Mouse (Mus musculus): Measurements from ENCODE around the gene Ank2. TPM values are rescaled to one million over a fixed set of nuclear protein-coding genes. Genes with fewer than 3 reads are reported as not detected.
A peak's percentile ranks its signal among the peaks of the same experiment; 100 is the strongest.

The Ank2 gene
- polyA plus RNA-seq (2014; fragmentation: Nextera tagmentation; extraction: Ambion mirVana): 83.6 and 118 TPM in 2 replicates

DNA sequence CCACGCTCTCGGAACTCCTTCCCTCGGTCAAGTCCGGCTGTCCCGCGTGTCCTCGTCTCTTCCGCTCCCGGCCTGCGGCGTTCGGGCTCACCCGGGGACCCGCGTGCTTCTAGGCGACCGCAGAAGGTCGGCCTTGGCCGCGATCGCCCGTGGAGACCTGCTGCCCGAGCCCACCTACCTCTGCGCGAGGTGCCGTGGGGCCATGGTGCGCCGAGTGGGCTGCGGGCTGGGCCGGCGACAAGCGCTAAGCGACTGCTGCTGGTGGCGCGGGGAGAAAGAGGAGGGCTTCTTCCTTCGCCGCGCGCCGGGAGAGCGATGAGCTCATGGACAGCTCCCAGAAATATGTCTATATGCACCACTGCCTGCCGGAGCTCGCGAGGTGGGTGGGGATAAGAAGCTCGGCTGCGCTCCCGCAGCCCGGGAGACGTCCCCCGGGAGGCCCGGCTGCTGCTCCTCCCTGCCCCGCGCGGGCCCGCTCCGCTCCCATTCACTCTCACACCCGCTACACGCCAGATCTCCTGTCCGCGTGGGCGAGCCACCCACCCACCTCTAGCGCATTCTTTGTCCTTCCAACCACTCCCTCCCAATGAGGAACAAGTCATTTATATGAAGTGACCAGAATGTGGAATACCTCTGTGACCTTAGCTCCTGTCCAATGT lies at the start of gene Ank2:
Gene Ank2, minus strand, starts transcription at position 609 of the 659 bp plus-strand sequence.
- Histone ChIP-seq H3K4me1 (replicated peaks; ENCODE audit: control insufficient read depth, insufficient read depth, low read length) (no peaks in the 10 kb centered on the region; the same call in 1 of the 2 replicates), H3K9ac (ENCODE audit: low read depth, low read length) (peak within 1 kb of the TSS; percentile 88), H3K27ac (ENCODE audit: low read depth, low read length) (no peak within 1 kb of the TSS), H3K4me3 (ENCODE audit: low read depth, low read length) (peak within 1 kb of the TSS; percentile 65), H3K36me3 (ENCODE audit: control insufficient read depth, insufficient read depth, low read length) (no peaks in the 10 kb centered on the region), H3K9me3 (ENCODE audit: control insufficient read depth, low read length) (no peaks in the 10 kb centered on the region), H3K4me2 (replicated peaks; ENCODE audit: low read depth, low read length) (peak within 1 kb of the TSS; percentile 100), H3K27me3 (ENCODE audit: control insufficient read depth, insufficient read depth, low read length) (peaks cover 10% of the 10 kb centered on the region; the same call in 1 of the 2 replicates)
- under 1% methylated on average over 41 of the region's 62 CpGs for WGBS
- DNase-seq (ENCODE audit: low spot score) (peak; percentile 69), ATAC-seq (ENCODE audit: low FRiP score) (peak; percentile 77)

- Histone ChIP-seq H3K4me3 (ENCODE audit: low read depth, low read length) (no peak overlapping the region), H3K27ac (ENCODE audit: low read depth, low read length) (no peak overlapping the region), H3K9ac (ENCODE audit: low read depth, low read length) (no peak overlapping the region), H3K9me3 (ENCODE audit: control insufficient read depth, low read length) (no peaks in the 10 kb centered on the region), H3K27me3 (ENCODE audit: control insufficient read depth, insufficient read depth, low read length) (no peaks in the 10 kb centered on the region), H3K36me3 (ENCODE audit: control insufficient read depth, insufficient read depth, low read length) (no peaks in the 10 kb centered on the region), H3K4me1 (replicated peaks; ENCODE audit: control insufficient read depth, insufficient read depth, low read length) (no peaks in the 10 kb centered on the region), H3K4me2 (replicated peaks; ENCODE audit: low read depth, low read length) (no peak overlapping the region)
- peak; percentile 45 for DNase-seq (ENCODE audit: low spot score)
- ATAC-seq (ENCODE audit: low FRiP score): no peak
- WGBS: 38% methylated on average over 4 of the region's 5 CpGs
Measured at GRCm38 (mm10) chr3:127547882-127548281, 48.7 kb upstream of the Ank2 start.

DNA sequence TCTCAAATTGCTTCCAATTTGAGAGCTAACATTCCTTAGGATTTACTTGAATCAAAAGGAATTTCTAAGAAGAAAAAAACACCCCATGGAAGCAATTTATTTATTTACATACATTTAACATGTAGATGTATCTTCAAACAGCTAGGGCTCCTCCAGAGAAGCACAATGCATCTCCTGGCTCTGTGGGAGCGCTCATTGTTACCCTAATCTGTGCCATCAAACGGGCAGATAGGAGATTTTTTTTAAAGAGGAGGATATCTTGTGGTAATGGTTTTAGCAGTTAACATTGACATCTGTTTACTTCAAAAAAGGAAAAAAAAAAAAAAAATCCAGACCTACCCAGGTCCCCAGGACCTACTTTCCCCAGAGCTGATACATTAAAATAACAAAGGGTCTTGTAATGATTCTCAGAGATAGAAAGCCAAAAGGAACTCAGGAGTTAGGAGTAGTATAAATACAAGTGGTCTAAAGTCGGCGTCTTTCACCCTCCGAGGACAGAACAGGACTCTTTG lies 45.5 kb upstream of the Ank2 start:
- H3K36me3 ChIP-seq (ENCODE audit: control insufficient read depth, insufficient read depth, low read length): no peaks in the 10 kb centered on the region
- no peak for ATAC-seq (ENCODE audit: low FRiP score)
- 24% methylated on average over 5 of the region's 5 CpGs for WGBS

GRCm38 (mm10) chr3:127543976-127544375 lies 44.8 kb upstream of the Ank2 start:
- DNase-seq (ENCODE audit: low spot score): no peak
- H3K9ac ChIP-seq (ENCODE audit: low read depth, low read length): no peak overlapping the region
- 76% methylated on average over 4 of the region's 4 CpGs for WGBS
- H3K27ac ChIP-seq (ENCODE audit: low read depth, low read length): no peak overlapping the region
- H3K4me2 ChIP-seq (replicated peaks; ENCODE audit: low read depth, low read length): no peak overlapping the region
- H3K36me3 ChIP-seq (ENCODE audit: control insufficient read depth, insufficient read depth, low read length): no peaks in the 10 kb centered on the region
- no peaks in the 10 kb centered on the region for H3K9me3 ChIP-seq (ENCODE audit: control insufficient read depth, low read length)
- H3K27me3 ChIP-seq (ENCODE audit: control insufficient read depth, insufficient read depth, low read length): no peaks in the 10 kb centered on the region
- ATAC-seq (ENCODE audit: low FRiP score): no peak
- H3K4me1 ChIP-seq (replicated peaks; ENCODE audit: control insufficient read depth, insufficient read depth, low read length): no peaks in the 10 kb centered on the region
- H3K4me3 ChIP-seq (ENCODE audit: low read depth, low read length): no peak overlapping the region

More for the DNA sequence above, 45.5 kb upstream of the Ank2 start:
- no peak overlapping the region for H3K9ac ChIP-seq (ENCODE audit: low read depth, low read length)
- no peaks in the 10 kb centered on the region for H3K9me3 ChIP-seq (ENCODE audit: control insufficient read depth, low read length)
- H3K4me3 ChIP-seq (ENCODE audit: low read depth, low read length): no peak overlapping the region
- no peak for DNase-seq (ENCODE audit: low spot score)
- no peak overlapping the region for H3K27ac ChIP-seq (ENCODE audit: low read depth, low read length)
- H3K4me1 ChIP-seq (replicated peaks; ENCODE audit: control insufficient read depth, insufficient read depth, low read length): no peaks in the 10 kb centered on the region
- H3K27me3 ChIP-seq (ENCODE audit: control insufficient read depth, insufficient read depth, low read length): no peaks in the 10 kb centered on the region
- no peak overlapping the region for H3K4me2 ChIP-seq (replicated peaks; ENCODE audit: low read depth, low read length)

- no peak for ATAC-seq (ENCODE audit: low FRiP score)
- no peaks in the 10 kb centered on the region for H3K36me3 ChIP-seq (ENCODE audit: control insufficient read depth, insufficient read depth, low read length)
- H3K27me3 ChIP-seq (ENCODE audit: control insufficient read depth, insufficient read depth, low read length): no peaks in the 10 kb centered on the region
- no peak for DNase-seq (ENCODE audit: low spot score)
- no peak overlapping the region for H3K27ac ChIP-seq (ENCODE audit: low read depth, low read length)
- no peak overlapping the region for H3K4me3 ChIP-seq (ENCODE audit: low read depth, low read length)
- no peak overlapping the region for H3K9ac ChIP-seq (ENCODE audit: low read depth, low read length)
- H3K9me3 ChIP-seq (ENCODE audit: control insufficient read depth, low read length): no peaks in the 10 kb centered on the region
- WGBS: 78% methylated on average over 6 of the region's 6 CpGs
- H3K4me1 ChIP-seq (replicated peaks; ENCODE audit: control insufficient read depth, insufficient read depth, low read length): no peaks in the 10 kb centered on the region
- H3K4me2 ChIP-seq (replicated peaks; ENCODE audit: low read depth, low read length): no peak overlapping the region
Measured at GRCm38 (mm10) chr3:127539193-127539592, 40.0 kb upstream of the Ank2 start.

DNA sequence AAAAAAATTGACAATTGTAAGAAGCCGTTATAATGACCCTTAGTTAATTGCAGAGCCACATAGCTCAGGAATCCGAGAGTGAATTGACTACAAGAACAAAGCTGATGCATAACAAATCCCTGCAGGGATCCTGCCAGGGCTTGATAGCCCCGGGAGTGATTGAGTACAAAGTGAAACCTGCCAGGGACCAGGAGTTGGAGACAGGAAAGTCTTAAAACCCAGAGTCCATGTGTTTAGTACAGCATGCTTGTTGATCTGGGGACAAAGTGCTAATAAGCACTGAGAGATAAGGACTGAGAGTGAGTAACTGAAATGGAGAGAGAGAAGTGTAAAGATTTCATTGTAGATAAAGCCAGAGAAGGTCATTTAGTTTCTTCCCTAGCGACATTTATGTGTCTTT lies 31.1 kb upstream of the Ank2 start:
- no peaks in the 10 kb centered on the region for H3K4me1 ChIP-seq (replicated peaks; ENCODE audit: control insufficient read depth, insufficient read depth, low read length)
- H3K4me3 ChIP-seq (ENCODE audit: low read depth, low read length): no peak overlapping the region
- no peak overlapping the region for H3K27ac ChIP-seq (ENCODE audit: low read depth, low read length)
- no peaks in the 10 kb centered on the region for H3K9me3 ChIP-seq (ENCODE audit: control insufficient read depth, low read length)
- ATAC-seq (ENCODE audit: low FRiP score) (no peak), DNase-seq (ENCODE audit: low spot score) (no peak)
- H3K27me3 ChIP-seq (ENCODE audit: control insufficient read depth, insufficient read depth, low read length): no peaks in the 10 kb centered on the region
- 6% methylated on average over 4 of the region's 4 CpGs for WGBS
- no peak overlapping the region for H3K4me2 ChIP-seq (replicated peaks; ENCODE audit: low read depth, low read length)
- no peak overlapping the region for H3K9ac ChIP-seq (ENCODE audit: low read depth, low read length)
- H3K36me3 ChIP-seq (ENCODE audit: control insufficient read depth, insufficient read depth, low read length): no peaks in the 10 kb centered on the region

- no peak overlapping the region for H3K4me2 ChIP-seq (replicated peaks; ENCODE audit: low read depth, low read length)
- ATAC-seq (ENCODE audit: low FRiP score) (no peak), DNase-seq (ENCODE audit: low spot score) (no peak)
- no peaks in the 10 kb centered on the region for H3K36me3 ChIP-seq (ENCODE audit: control insufficient read depth, insufficient read depth, low read length)
- 71% methylated on average over 4 of the region's 4 CpGs for WGBS
- no peak overlapping the region for H3K27ac ChIP-seq (ENCODE audit: low read depth, low read length)
- H3K4me1 ChIP-seq (replicated peaks; ENCODE audit: control insufficient read depth, insufficient read depth, low read length): no peaks in the 10 kb centered on the region
- H3K27me3 ChIP-seq (ENCODE audit: control insufficient read depth, insufficient read depth, low read length): no peaks in the 10 kb centered on the region
- H3K9ac ChIP-seq (ENCODE audit: low read depth, low read length): no peak overlapping the region
- H3K4me3 ChIP-seq (ENCODE audit: low read depth, low read length): no peak overlapping the region
- H3K9me3 ChIP-seq (ENCODE audit: control insufficient read depth, low read length): no peaks in the 10 kb centered on the region
Measured at GRCm38 (mm10) chr3:127529824-127530223, 30.7 kb upstream of the Ank2 start.

GRCm38 (mm10) chr3:127529210-127529609 lies 30.1 kb upstream of the Ank2 start:
- Histone ChIP-seq H3K4me1 (replicated peaks; ENCODE audit: control insufficient read depth, insufficient read depth, low read length) (no peaks in the 10 kb centered on the region), H3K4me2 (replicated peaks; ENCODE audit: low read depth, low read length) (no peak overlapping the region), H3K9me3 (ENCODE audit: control insufficient read depth, low read length) (no peaks in the 10 kb centered on the region), H3K27ac (ENCODE audit: low read depth, low read length) (no peak overlapping the region), H3K4me3 (ENCODE audit: low read depth, low read length) (no peak overlapping the region), H3K9ac (ENCODE audit: low read depth, low read length) (no peak overlapping the region), H3K27me3 (ENCODE audit: control insufficient read depth, insufficient read depth, low read length) (no peaks in the 10 kb centered on the region), H3K36me3 (ENCODE audit: control insufficient read depth, insufficient read depth, low read length) (no peaks in the 10 kb centered on the region)
- DNase-seq (ENCODE audit: low spot score): no peak
- ATAC-seq (ENCODE audit: low FRiP score): no peak
- 94% methylated on average over 3 of the region's 3 CpGs for WGBS

DNA sequence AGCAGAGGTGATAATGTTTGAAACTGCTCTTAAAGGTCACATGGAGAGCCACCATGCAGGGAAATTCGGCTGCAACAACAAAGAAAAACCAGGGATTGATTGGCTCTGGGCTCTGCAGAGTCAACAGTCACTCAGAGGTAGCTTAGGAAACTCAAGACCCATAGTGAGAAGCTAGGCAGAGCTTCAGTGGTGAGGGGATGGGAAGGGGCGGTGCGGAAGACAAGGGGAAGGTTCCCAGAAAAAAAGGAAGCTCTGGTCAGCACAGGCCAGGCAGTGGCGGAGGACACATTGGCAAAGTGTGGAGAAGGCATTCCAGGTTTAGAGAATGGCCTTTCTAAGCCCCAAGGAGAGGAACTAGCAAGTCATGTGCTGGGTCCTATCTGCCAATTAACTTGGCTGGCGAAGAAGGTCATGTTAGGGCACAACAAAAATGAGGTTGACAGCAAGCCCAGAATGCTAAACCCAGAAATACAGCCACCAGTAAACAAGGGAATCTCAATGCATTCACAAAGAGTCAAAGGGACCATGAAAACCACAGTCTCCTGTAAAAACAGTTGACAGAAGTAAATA lies 28.4 kb upstream of the Ank2 start:
- ATAC-seq (ENCODE audit: low FRiP score) (no peak), DNase-seq (ENCODE audit: low spot score) (no peak)
- Histone ChIP-seq H3K27me3 (ENCODE audit: control insufficient read depth, insufficient read depth, low read length) (no peaks in the 10 kb centered on the region), H3K4me3 (ENCODE audit: low read depth, low read length) (no peak overlapping the region), H3K9me3 (ENCODE audit: control insufficient read depth, low read length) (no peaks in the 10 kb centered on the region), H3K36me3 (ENCODE audit: control insufficient read depth, insufficient read depth, low read length) (no peaks in the 10 kb centered on the region), H3K4me2 (replicated peaks; ENCODE audit: low read depth, low read length) (no peak overlapping the region), H3K4me1 (replicated peaks; ENCODE audit: control insufficient read depth, insufficient read depth, low read length) (no peaks in the 10 kb centered on the region), H3K9ac (ENCODE audit: low read depth, low read length) (no peak overlapping the region), H3K27ac (ENCODE audit: low read depth, low read length) (no peak overlapping the region)
- WGBS: 68% methylated on average over 5 of the region's 5 CpGs

Measured in hindbrain, embryonic 11.5 days (tissue).